Mouse (Mus musculus) heart, postnatal 10 days (tissue): ENCODE measurements around the gene Elavl1. TPM values are rescaled to one million over a fixed set of nuclear protein-coding genes. Genes with fewer than 3 reads are reported as not detected.
"Not testable (repeated sequence)": the region's sequence is repeated elsewhere in the genome, so short reads cannot be mapped to it uniquely, and the experiment has no call there.

Source experiments
- DNase-seq, 2 experiments: peaks; one replicate each; pipeline ENCODE4 v3.0.0; 2021
- intact Hi-C: fragments of 180-260 bp; cut with DNase I; formaldehyde crosslinking; loops from one replicate; pipeline ENCODE4 v1.15.1; 2025
- total RNA-seq, 2 experiments: library from RNA; stranded (reverse); gene quantifications; 2 replicates each; pipeline ENCODE4 v1.2.3; 2021

Elavl1 gene
- total RNA-seq, 2 experiments from 2014 or later: 71.1 to 83.2 TPM

DNA sequence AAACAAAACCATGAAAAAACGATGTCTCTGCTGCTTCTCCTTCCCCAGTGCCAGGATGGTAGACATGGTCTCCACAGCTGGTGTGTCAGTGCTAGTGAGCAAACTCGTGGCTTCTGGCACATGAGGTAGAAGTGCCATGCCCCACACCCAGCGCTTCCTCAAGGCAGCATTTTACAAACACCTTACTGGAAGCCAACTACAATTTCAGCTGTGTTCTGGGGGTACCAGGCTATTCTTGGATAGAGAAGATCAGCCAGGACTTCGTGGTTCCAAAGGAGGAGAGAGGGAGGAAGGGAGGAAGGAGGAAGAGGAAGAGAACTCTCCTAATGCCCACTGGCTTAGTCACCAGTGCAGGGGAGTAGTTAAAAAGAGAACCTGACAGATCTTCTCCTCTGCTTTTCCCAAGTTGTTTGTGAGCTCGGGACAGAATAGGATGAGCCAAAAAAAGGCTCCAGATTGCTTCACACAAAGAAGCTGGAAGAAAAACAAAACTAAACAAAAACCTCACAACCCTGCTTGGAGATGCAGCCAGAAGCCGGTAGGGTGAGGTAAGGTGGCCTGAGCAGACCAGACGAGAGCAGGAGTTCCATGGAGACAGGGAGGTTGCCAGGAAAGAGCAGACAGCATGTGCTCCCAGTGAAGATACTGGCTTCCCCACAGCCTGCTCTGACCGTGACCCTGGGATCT lies 62.0 kb downstream of the Elavl1 start:
- intact Hi-C loops: no loop called here
- no peak for DNase-seq

DNA sequence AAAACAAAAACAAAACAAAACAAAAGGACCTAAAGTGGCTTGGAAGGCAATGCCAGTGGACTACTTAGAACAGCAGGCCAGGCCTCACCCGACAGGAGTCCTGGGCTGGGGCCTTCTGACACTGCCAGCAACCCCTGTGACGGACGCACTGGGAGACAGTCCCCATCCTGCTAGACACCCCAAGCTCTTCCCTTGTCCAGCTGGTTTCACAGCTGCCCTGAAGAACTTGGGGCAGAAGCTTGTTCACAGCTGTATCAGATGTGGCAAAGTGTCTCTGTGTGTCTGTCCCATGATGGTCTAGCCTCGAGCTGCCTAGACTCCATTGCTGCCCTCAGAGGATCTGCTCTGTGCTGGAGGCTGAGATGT lies 65.4 kb downstream of the Elavl1 start:
- intact Hi-C loops: loop anchor here (2.0 to 10.0 kb wide), 2 partner anchors 119 to 635 kb away; partner anchors contain the start of genes Pcp2, Pet100 and Xab2
- DNase-seq: no peak

- intact Hi-C loops: loop anchor here (2.0 to 10.0 kb wide), 2 partner anchors 118 to 634 kb away; partner anchors contain the start of genes Pcp2, Pet100 and Xab2
- DNase-seq: peak; percentile 96
Observed at GRCm38 (mm10) chr8:4259125-4259804, 65.9 kb downstream of the Elavl1 start, which contains the start of gene Ctxn1. Gene Ctxn1 (minus strand): TSS chr8:4259274.

- intact Hi-C loops: loop anchor here (2.0 to 10.0 kb wide), 2 partner anchors 118 to 634 kb away; partner anchors contain the start of genes Pcp2, Pet100 and Xab2
- DNase-seq: no peak
Observed at GRCm38 (mm10) chr8:4258678-4259077, 66.5 kb downstream of the Elavl1 start.

DNA sequence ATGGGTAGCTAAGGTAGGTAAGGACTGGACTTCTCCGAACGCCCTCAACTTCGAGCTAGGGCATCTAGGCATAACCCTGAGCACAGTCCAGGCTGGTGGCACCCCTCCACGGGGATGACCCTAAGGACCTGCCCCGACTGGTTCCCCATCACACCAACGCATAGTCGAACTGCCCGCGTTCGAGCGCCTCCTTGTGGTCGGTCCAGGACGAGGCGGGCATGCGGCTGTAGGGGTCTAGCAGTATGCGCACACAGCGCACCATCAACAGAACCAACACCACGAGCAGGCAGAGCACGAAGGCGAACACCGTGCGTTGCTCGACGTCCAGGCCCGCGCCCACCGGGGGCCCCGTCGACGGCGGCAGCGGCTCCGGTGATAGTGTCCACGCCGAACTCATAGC lies 67.0 kb downstream of the Elavl1 start:
- intact Hi-C loops: loop anchor here (2.0 to 10.0 kb wide), 2 partner anchors 117 to 633 kb away; partner anchors contain the start of genes Pcp2, Pet100 and Xab2
- peak; percentile 71 to 86 for DNase-seq

GRCm38 (mm10) chr8:4257350-4257749 lies 67.9 kb downstream of the Elavl1 start:
- intact Hi-C loops: loop anchor here (10.0 kb wide), 1 partner anchor 633 kb away; the partner anchor contains the start of genes Pcp2, Pet100 and Xab2

GRCm38 (mm10) chr8:4256911-4257310 lies 68.3 kb downstream of the Elavl1 start:
- no peak for DNase-seq
- intact Hi-C loops: loop anchor here (10.0 kb wide), 1 partner anchor 632 kb away; the partner anchor contains the start of genes Pcp2, Pet100 and Xab2

More at GRCm38 (mm10) chr8:4257350-4257749, 67.9 kb downstream of the Elavl1 start:
- DNase-seq: no peak

DNA sequence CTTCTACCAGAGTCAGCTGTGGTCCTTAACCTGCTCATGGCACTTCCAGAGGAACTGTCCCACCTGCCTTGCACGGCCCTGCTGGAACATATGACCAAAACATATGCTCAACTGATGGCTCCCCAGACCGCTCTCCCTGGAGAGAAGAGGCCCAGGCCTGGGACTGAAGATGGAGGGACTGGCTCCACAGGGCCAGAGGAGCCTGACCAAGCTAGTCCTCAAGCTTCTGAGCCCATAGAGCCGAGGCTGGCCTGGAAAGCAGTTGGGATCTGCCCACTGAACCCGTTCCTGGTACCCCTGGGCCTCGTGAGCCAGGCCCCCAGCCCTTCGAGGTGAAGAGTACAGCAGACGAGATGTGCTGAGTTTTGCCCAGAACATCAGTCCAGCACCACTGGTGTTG lies 69.7 kb downstream of the Elavl1 start:
- DNase-seq: not testable (repeated sequence)
- intact Hi-C loops: loop anchor here (10.0 kb wide), 1 partner anchor 631 kb away; the partner anchor contains the start of genes Pcp2, Pet100 and Xab2

DNA sequence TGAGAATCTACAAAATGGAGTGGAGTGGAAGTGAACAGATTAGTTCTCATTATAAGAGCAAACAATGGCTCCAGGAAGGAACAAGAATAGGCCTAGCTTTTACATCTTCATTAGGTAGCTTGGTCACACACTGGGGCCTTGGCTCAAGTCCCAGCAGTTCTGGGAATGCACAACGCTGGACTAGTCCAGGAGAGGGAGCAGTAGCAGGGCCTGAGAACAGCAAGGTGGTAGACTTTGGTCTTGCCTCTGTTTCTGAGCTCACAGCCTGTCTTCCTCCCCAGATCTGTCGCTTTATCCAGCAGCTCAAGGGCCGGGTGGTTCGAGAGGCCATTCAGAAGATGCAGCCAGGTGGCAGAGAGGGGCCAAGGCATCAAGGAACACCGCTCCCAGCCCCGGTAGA lies 71.2 kb downstream of the Elavl1 start:
- intact Hi-C loops: loop anchor here (5.0 to 10.0 kb wide), 4 partner anchors 118 to 629 kb away; partner anchors contain the start of genes Pcp2, Pet100 and Xab2
- peak; percentile 71 to 77 for DNase-seq

GRCm38 (mm10) chr8:4252934-4253841 lies 72.0 kb downstream of the Elavl1 start, which contains the start of gene Snapc2:
Gene Snapc2 (plus strand): TSS chr8:4253080.
- DNase-seq: peak; percentile 97 to 98
- intact Hi-C loops: loop anchor here (2.0 to 10.0 kb wide), 6 partner anchors 14 to 628 kb away; partner anchors contain the start of genes Gm49320, Map2k7, Pcp2 and Pet100

DNA sequence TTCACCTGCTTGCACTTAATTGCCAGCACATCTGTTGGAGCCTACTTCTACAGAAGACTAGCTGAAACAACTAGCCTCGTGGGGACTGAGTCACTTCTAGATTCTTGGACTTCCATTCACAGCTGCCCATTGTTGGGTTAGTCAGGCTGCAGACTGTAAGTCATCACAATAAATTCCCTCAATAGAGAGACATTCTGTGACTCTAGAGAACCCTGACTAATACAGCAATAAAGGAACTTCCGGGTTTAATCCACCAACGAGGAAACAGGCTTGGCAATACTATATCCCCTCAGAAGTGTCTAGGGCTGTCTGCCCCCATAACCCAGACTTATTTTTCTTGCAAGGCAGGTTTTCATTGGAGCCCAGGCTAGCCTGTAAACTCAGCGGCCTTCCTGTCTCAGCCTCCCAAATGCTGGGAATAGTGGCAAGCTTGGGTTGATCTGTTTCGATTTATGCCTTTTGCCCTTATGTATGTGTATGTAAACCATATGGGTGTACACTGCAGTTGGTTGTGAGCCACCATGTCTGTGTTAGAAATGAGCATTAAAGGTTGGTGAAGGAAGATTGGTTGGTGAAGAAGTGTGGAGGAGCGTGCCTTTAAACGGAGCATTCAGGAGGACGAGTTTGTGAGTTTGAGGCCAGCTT lies 73.0 kb downstream of the Elavl1 start:
- no peak for DNase-seq
- intact Hi-C loops: loop anchor here (2.0 to 10.0 kb wide), 6 partner anchors 13 to 627 kb away; partner anchors contain the start of genes Gm49320, Map2k7, Pcp2 and Pet100

DNA sequence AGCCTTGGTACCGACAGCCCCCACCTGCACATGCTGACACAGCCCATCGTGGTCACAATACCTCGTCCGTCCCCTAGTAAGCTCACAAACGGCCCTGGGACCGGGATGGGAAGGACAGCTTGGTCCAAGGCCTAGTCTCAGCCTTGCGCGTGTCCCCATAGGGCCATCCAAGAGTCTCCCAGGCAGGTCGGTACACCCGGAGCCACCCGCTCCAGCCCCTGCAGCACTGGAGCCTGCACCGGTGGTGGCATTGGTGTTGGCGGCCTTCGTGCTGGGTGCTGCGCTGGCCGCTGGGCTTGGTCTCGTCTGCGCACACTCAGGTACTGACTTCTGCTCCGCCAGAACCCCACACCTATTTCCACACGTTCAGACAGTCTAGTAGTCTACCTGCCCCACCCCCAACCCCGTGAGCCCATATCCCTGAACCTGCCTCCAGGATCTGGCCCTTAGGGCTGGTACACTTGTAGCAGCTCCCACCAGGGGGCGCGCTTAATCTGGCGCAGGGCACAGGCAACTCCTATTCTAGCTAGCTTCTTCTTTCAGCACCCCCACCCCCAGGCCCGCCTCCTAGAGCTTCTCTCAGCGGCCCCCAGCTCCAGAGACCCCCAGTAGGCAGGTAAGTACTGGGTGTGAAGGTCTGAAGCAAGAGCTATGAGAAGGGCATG lies 74.8 kb downstream of the Elavl1 start:
- intact Hi-C loops: loop anchor here (5.0 to 10.0 kb wide), 4 partner anchors 122 to 626 kb away; partner anchors contain the start of genes Pcp2, Pet100 and Xab2

GRCm38 (mm10) chr8:4249213-4249612 lies 76.0 kb downstream of the Elavl1 start:
- DNase-seq: peak; percentile 63
- intact Hi-C loops: no loop called here

More for the DNA sequence above, 74.8 kb downstream of the Elavl1 start:
- DNase-seq: peak; percentile 84 to 92

GRCm38 (mm10) chr8:4247951-4248540 lies 77.2 kb downstream of the Elavl1 start, which contains the start of gene Tgfbr3l:
Gene Tgfbr3l (plus strand): TSS chr8:4248214.
- no peak for DNase-seq
- intact Hi-C loops: no loop called here

- no peak for DNase-seq
- intact Hi-C loops: no loop called here
Observed at GRCm38 (mm10) chr8:4247241-4247640, 78.0 kb downstream of the Elavl1 start.

GRCm38 (mm10) chr8:4245737-4246136 lies 79.5 kb downstream of the Elavl1 start:
- intact Hi-C loops: no loop called here
- no peak for DNase-seq

- no peak for DNase-seq
- intact Hi-C loops: no loop called here
Observed at GRCm38 (mm10) chr8:4245061-4245460, 80.2 kb downstream of the Elavl1 start.
